Mouse (Mus musculus): ENCODE data around the gene Rapgefl1. TPM values are rescaled to one million over a fixed set of nuclear protein-coding genes. Genes with fewer than 3 reads are reported as not detected.
"Not testable (repeated sequence)": the region's sequence is repeated elsewhere in the genome, so short reads cannot be mapped to it uniquely, and the experiment has no call there.

The Rapgefl1 gene
- total RNA-seq, 2 experiments from 2014 or later: 0.23 to 0.40 TPM

- DNase-seq: no peak
Measured at GRCm38 (mm10) chr11:98816706-98817239, 19.8 kb upstream of the Rapgefl1 start.

- no peak for DNase-seq
Measured at GRCm38 (mm10) chr11:98820968-98821367, 15.6 kb upstream of the Rapgefl1 start.

GRCm38 (mm10) chr11:98826071-98826470 lies 10.5 kb upstream of the Rapgefl1 start:
- DNase-seq: not testable (repeated sequence)

GRCm38 (mm10) chr11:98827877-98828276 lies 8.7 kb upstream of the Rapgefl1 start:
- no peak for DNase-seq

GRCm38 (mm10) chr11:98829091-98829775 lies 7.4 kb upstream of the Rapgefl1 start:
- DNase-seq: no peak

- DNase-seq: no peak
Measured at GRCm38 (mm10) chr11:98829875-98830274, 6.7 kb upstream of the Rapgefl1 start.

GRCm38 (mm10) chr11:98835296-98835695 lies 1.3 kb upstream of the Rapgefl1 start:
- no peak for DNase-seq

- DNase-seq: no peak
Measured at GRCm38 (mm10) chr11:98835725-98836124, 860 bp upstream of the Rapgefl1 start.

- no peak for DNase-seq
Measured at GRCm38 (mm10) chr11:98836128-98836527, 457 bp upstream of the Rapgefl1 start.

- peak; percentile 30 for DNase-seq
Measured at GRCm38 (mm10) chr11:98837231-98837704, 683 bp downstream of the Rapgefl1 start.

- no peak for DNase-seq
Measured at GRCm38 (mm10) chr11:98837917-98838316, 1.3 kb downstream of the Rapgefl1 start.

- DNase-seq: no peak
Measured at GRCm38 (mm10) chr11:98838512-98838911, 1.9 kb downstream of the Rapgefl1 start.

- no peak for DNase-seq
Measured at GRCm38 (mm10) chr11:98839402-98839801, 2.8 kb downstream of the Rapgefl1 start.

- DNase-seq: no peak
Measured at GRCm38 (mm10) chr11:98839897-98840296, 3.3 kb downstream of the Rapgefl1 start.

GRCm38 (mm10) chr11:98846016-98846415 lies 9.4 kb downstream of the Rapgefl1 start:
- no peak for DNase-seq

- DNase-seq: no peak
Measured at GRCm38 (mm10) chr11:98846865-98847604, 10.4 kb downstream of the Rapgefl1 start.

- no peak for DNase-seq
Measured at GRCm38 (mm10) chr11:98849196-98849894, 12.8 kb downstream of the Rapgefl1 start.

GRCm38 (mm10) chr11:98850100-98851093 lies 13.8 kb downstream of the Rapgefl1 start:
- DNase-seq: no peak

- DNase-seq: no peak
Measured at GRCm38 (mm10) chr11:98854116-98854515, 17.5 kb downstream of the Rapgefl1 start.

- DNase-seq: no peak
Measured at GRCm38 (mm10) chr11:98854659-98855058, 18.1 kb downstream of the Rapgefl1 start.

All from gastrocnemius, postnatal 25 days (tissue).